18 mouse cellular contexts compared by ENCODE assay signal in the genomic region with DNA sequence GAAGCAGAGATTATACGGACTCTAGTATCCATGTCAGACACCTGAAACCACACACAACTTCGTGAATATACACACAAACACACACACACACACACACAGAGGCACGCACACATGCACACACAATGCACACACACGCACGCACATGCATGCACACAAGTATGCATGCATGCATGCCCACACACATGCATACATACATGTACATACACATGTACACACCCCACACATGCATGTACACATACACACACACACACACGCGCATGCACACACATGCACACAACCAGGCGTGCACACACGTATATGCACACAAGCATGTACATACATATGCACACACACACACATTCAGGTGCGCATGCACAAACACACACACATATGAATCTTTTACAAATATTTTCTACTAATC. TPM values are rescaled to one million over a fixed set of nuclear protein-coding genes. Genes with fewer than 3 reads are reported as not detected.
DNase-seq lines count a peak whose midpoint lies in the region; ATAC-seq and TF ChIP-seq lines count a peak whose summit lies in the region.
"Had no signal": no experiment of that assay in that cellular context is flagged by ENCODE, and none has a peak within 500 bp of the region (broad histone marks: within the 10 kb centered on the region; RNA-seq: fewer than 3 reads in every experiment).

No protein-coding gene starts in this region.

- H3K27ac ChIP-seq in forebrain, embryonic 11.5 days (ENCODE audit: low read depth, low read length), result no peak overlapping the region
- H3K27ac ChIP-seq in forebrain, embryonic 15.5 days (replicated peaks), result no peak overlapping the region
- H3K27ac ChIP-seq in midbrain, embryonic 11.5 days (ENCODE audit: low read depth, low read length), result no peak overlapping the region
- H3K27ac ChIP-seq in midbrain, postnatal 0 days (ENCODE audit: low read depth, low read length), result no peak overlapping the region
- no peak overlapping the region for H3K27ac ChIP-seq in neural tube, embryonic 12.5 days
- H3K27ac ChIP-seq: embryonic facial prominence, embryonic 13.5 days; heart, embryonic 13.5 days; hindbrain, embryonic 14.5 days had no signal

- no peak for TF ChIP-seq CTCF in midbrain, postnatal 0 days (IDR thresholded peaks at IDR 0.05)

- 0 out of 2 replicates have a peak, but pooled peaks have one; percentile 11 for ATAC-seq in forebrain, embryonic 11.5 days (replicated peaks; ENCODE audit: low FRiP score)
- no peak for ATAC-seq in forebrain, embryonic 15.5 days (replicated peaks)
- ATAC-seq in midbrain, embryonic 11.5 days (ENCODE audit: low FRiP score), result peak; percentile 49; the same call in 1 of the 2 replicates
- ATAC-seq in midbrain, postnatal 0 days (ENCODE audit: low FRiP score), result no peak; the same call in 1 of the 2 replicates
- peak; percentile 25; the same call in 1 of the 2 replicates for ATAC-seq in neural tube, embryonic 12.5 days (ENCODE audit: low FRiP score, low read depth)

- no peak overlapping the region for H3K4me3 ChIP-seq in forebrain, embryonic 11.5 days (ENCODE audit: low read depth, low read length)
- H3K4me3 ChIP-seq in forebrain, embryonic 15.5 days, result no peak overlapping the region
- no peak overlapping the region for H3K4me3 ChIP-seq in midbrain, embryonic 11.5 days (ENCODE audit: low read depth, low read length)
- H3K4me3 ChIP-seq in midbrain, postnatal 0 days (ENCODE audit: low read depth, low read length), result no peak overlapping the region
- H3K4me3 ChIP-seq in neural tube, embryonic 12.5 days, result no peak overlapping the region
- H3K4me3 ChIP-seq: embryonic facial prominence, embryonic 13.5 days; heart, embryonic 13.5 days had no signal

- no peak overlapping the region for H3K4me2 ChIP-seq in forebrain, embryonic 11.5 days (ENCODE audit: low read depth, low read length, severe bottlenecking)
- H3K4me2 ChIP-seq in forebrain, embryonic 15.5 days (replicated peaks), result no peak overlapping the region
- no peak overlapping the region for H3K4me2 ChIP-seq in midbrain, embryonic 11.5 days
- no peak overlapping the region for H3K4me2 ChIP-seq in midbrain, postnatal 0 days (ENCODE audit: low read depth, low read length, poor library complexity, severe bottlenecking)
- H3K4me2 ChIP-seq in neural tube, embryonic 12.5 days (replicated peaks), result no peak overlapping the region
- H3K4me2 ChIP-seq: embryonic facial prominence, embryonic 13.5 days; hindbrain, embryonic 14.5 days had no signal

- intact Hi-C loops in heart, postnatal 25 days (cut with DNase I), result loop anchor here (10.0 kb wide), 1 partner anchor 1016 kb away; no protein-coding TSS in a partner anchor

- H3K36me3 ChIP-seq in forebrain, embryonic 11.5 days (ENCODE audit: control insufficient read depth, insufficient read depth, low read length), result no peaks in the 10 kb centered on the region
- no peaks in the 10 kb centered on the region for H3K36me3 ChIP-seq in forebrain, embryonic 15.5 days
- no peaks in the 10 kb centered on the region for H3K36me3 ChIP-seq in midbrain, embryonic 11.5 days (ENCODE audit: control insufficient read depth, insufficient read depth, low read length)
- H3K36me3 ChIP-seq in midbrain, postnatal 0 days (ENCODE audit: insufficient read depth, low read length), result no peaks in the 10 kb centered on the region
- H3K36me3 ChIP-seq in neural tube, embryonic 12.5 days, result no peaks in the 10 kb centered on the region
- H3K36me3 ChIP-seq: embryonic facial prominence, embryonic 13.5 days; heart, embryonic 13.5 days had no signal

- no peaks in the 10 kb centered on the region for H3K4me1 ChIP-seq in forebrain, embryonic 11.5 days (replicated peaks; ENCODE audit: control insufficient read depth, insufficient read depth, low read length)
- H3K4me1 ChIP-seq in forebrain, embryonic 15.5 days, result no peaks in the 10 kb centered on the region
- no peaks in the 10 kb centered on the region for H3K4me1 ChIP-seq in midbrain, embryonic 11.5 days (ENCODE audit: control insufficient read depth, insufficient read depth, low read length)
- no peaks in the 10 kb centered on the region for H3K4me1 ChIP-seq in midbrain, postnatal 0 days (ENCODE audit: insufficient read depth, low read length)
- no peaks in the 10 kb centered on the region for H3K4me1 ChIP-seq in neural tube, embryonic 12.5 days
- H3K4me1 ChIP-seq: embryonic facial prominence, embryonic 13.5 days; heart, embryonic 13.5 days had no signal

- no peak for DNase-seq in forebrain, embryonic 11.5 days (ENCODE audit: low spot score)
- DNase-seq in midbrain, embryonic 11.5 days (ENCODE audit: low spot score, missing footprints), result no peak
- no peak for DNase-seq in midbrain, postnatal 0 days (ENCODE audit: low spot score)
- no peak for DNase-seq in neural tube, embryonic 10.5 days (ENCODE audit: extremely low spot score, low spot score)
- no peak for DNase-seq in heart, postnatal 25 days (ENCODE audit: low spot score)
- DNase-seq in embryo, embryonic 9.5 days (ENCODE audit: extremely low spot score), result no peak
- DNase-seq: adrenal gland, adult 2 months; adrenal gland, postnatal 25 days; gastrocnemius, postnatal 36 days; heart, adult 11 months; heart, postnatal 4 days had no signal

- no peak overlapping the region for H3K9ac ChIP-seq in forebrain, embryonic 11.5 days (ENCODE audit: low read length)
- no peak overlapping the region for H3K9ac ChIP-seq in forebrain, embryonic 15.5 days (replicated peaks)
- no peak overlapping the region for H3K9ac ChIP-seq in midbrain, embryonic 11.5 days (ENCODE audit: low read length)
- H3K9ac ChIP-seq in midbrain, postnatal 0 days (replicated peaks; ENCODE audit: low read length, poor library complexity, severe bottlenecking), result no peak overlapping the region
- H3K9ac ChIP-seq in neural tube, embryonic 12.5 days, result no peak overlapping the region
- H3K9ac ChIP-seq: embryonic facial prominence, embryonic 13.5 days; heart, embryonic 13.5 days; hindbrain, embryonic 14.5 days had no signal

- WGBS in forebrain, embryonic 11.5 days, result 91% methylated on average over 10 of the region's 10 CpGs
- WGBS in forebrain, embryonic 15.5 days, result 93% methylated on average over 10 of the region's 10 CpGs
- WGBS in midbrain, embryonic 11.5 days, result 88% methylated on average over 10 of the region's 10 CpGs
- WGBS in midbrain, postnatal 0 days, result 94% methylated on average over 10 of the region's 10 CpGs
- WGBS in neural tube, embryonic 12.5 days, result 90% methylated on average over 10 of the region's 10 CpGs

- no peaks in the 10 kb centered on the region for H3K27me3 ChIP-seq in forebrain, embryonic 11.5 days (ENCODE audit: control insufficient read depth, insufficient read depth, low read length)
- no peaks in the 10 kb centered on the region for H3K27me3 ChIP-seq in forebrain, embryonic 15.5 days
- H3K27me3 ChIP-seq in midbrain, embryonic 11.5 days (ENCODE audit: control insufficient read depth, insufficient read depth, low read length), result no peaks in the 10 kb centered on the region
- no peaks in the 10 kb centered on the region for H3K27me3 ChIP-seq in midbrain, postnatal 0 days (ENCODE audit: insufficient read depth, low read length)
- H3K27me3 ChIP-seq in neural tube, embryonic 12.5 days (replicated peaks), result no peaks in the 10 kb centered on the region
- H3K27me3 ChIP-seq: CH12.LX; embryonic facial prominence, embryonic 13.5 days; heart, embryonic 13.5 days had no signal

- H3K9me3 ChIP-seq in forebrain, embryonic 11.5 days (ENCODE audit: control insufficient read depth, low read length), result no peaks in the 10 kb centered on the region
- no peaks in the 10 kb centered on the region for H3K9me3 ChIP-seq in forebrain, embryonic 15.5 days
- H3K9me3 ChIP-seq in midbrain, embryonic 11.5 days (ENCODE audit: control insufficient read depth, low read length), result no peaks in the 10 kb centered on the region
- H3K9me3 ChIP-seq in midbrain, postnatal 0 days (ENCODE audit: low read length), result no peaks in the 10 kb centered on the region
- no peaks in the 10 kb centered on the region for H3K9me3 ChIP-seq in neural tube, embryonic 12.5 days
- H3K9me3 ChIP-seq: embryonic facial prominence, embryonic 13.5 days; heart, embryonic 13.5 days had no signal

RNA-seq across cellular contexts. Expression of gene B430218F22Rik, which starts 35.6 kb away (rescaled TPM):
- polyA plus RNA-seq in forebrain, embryonic 11.5 days (2014; fragmentation: Nextera tagmentation; extraction: Ambion mirVana), result 0.69 and 0.94 TPM in 2 replicates
- polyA plus RNA-seq in forebrain, embryonic 15.5 days (2015; fragmentation: Nextera tagmentation; extraction: Ambion mirVana), result 0.61 and 1.1 TPM in 2 replicates
- polyA plus RNA-seq in midbrain, embryonic 11.5 days (2014; fragmentation: Nextera tagmentation; extraction: Ambion mirVana), result 0.41 and 0.94 TPM in 2 replicates
- total RNA-seq in midbrain, postnatal 0 days (2014; rRNA removed), result 0.44 and 2.3 TPM in 2 replicates
- polyA plus RNA-seq in midbrain, postnatal 0 days (2015; fragmentation: Nextera tagmentation; extraction: Ambion mirVana), result 1.4 and 2.9 TPM in 2 replicates
- polyA plus RNA-seq in neural tube, embryonic 12.5 days (2016; fragmentation: Nextera tagmentation; extraction: Ambion mirVana), result 1.5 and 2.1 TPM in 2 replicates
- under 1 TPM; 0.17 to 0.29 TPM for total RNA-seq in heart, postnatal 25 days (2021)
- total RNA-seq: gastrocnemius, adult 8-10 months; gastrocnemius, postnatal 36 days had no signal

RNA-seq across cellular contexts. Expression of gene Mrps30, which starts 36.2 kb away (rescaled TPM):
- 36.1 and 37.6 TPM in 2 replicates for polyA plus RNA-seq in forebrain, embryonic 11.5 days (2014; fragmentation: Nextera tagmentation; extraction: Ambion mirVana)
- 27.6 and 27.7 TPM in 2 replicates for polyA plus RNA-seq in forebrain, embryonic 15.5 days (2015; fragmentation: Nextera tagmentation; extraction: Ambion mirVana)
- polyA plus RNA-seq in midbrain, embryonic 11.5 days (2014; fragmentation: Nextera tagmentation; extraction: Ambion mirVana), result 37.5 and 38.8 TPM in 2 replicates
- total RNA-seq in midbrain, postnatal 0 days (2014; rRNA removed), result 21.2 and 26.5 TPM in 2 replicates
- 29.5 and 31.2 TPM in 2 replicates for polyA plus RNA-seq in midbrain, postnatal 0 days (2015; fragmentation: Nextera tagmentation; extraction: Ambion mirVana)
- 31.6 and 33.4 TPM in 2 replicates for polyA plus RNA-seq in neural tube, embryonic 12.5 days (2016; fragmentation: Nextera tagmentation; extraction: Ambion mirVana)
- total RNA-seq in heart, postnatal 25 days (2021), result 10 to 100 TPM; 24.6 to 26.7 TPM

Comparison
In these comparisons a context has a peak if more than half of its experiments do, and no peak if none do; other contexts are left out.
1. ATAC-seq: peak in forebrain, embryonic 11.5 days (single experiment), midbrain, embryonic 11.5 days (single experiment) and neural tube, embryonic 12.5 days (single experiment); none in forebrain, embryonic 15.5 days (single experiment) and midbrain, postnatal 0 days (single experiment).